7 mouse cellular contexts compared by ENCODE assay signal in genomic region chr2:145167051-145167663, GRCm38 (mm10). TPM values are rescaled to one million over a fixed set of nuclear protein-coding genes. Genes with fewer than 3 reads are reported as not detected.
A peak's percentile ranks its signal among the peaks of the same experiment; 100 is the strongest.
DNase-seq lines count a peak whose midpoint lies in the region; ATAC-seq and TF ChIP-seq lines count a peak whose summit lies in the region.

No protein-coding gene starts in this region.

- peak; percentile 34; the same call in 1 of the 2 replicates for TF ChIP-seq CTCF in bone marrow, adult 2 months (IDR thresholded peaks at IDR 0.05; ENCODE audit: control insufficient read depth, insufficient read depth, low read length)
- TF ChIP-seq CTCF in heart, adult 2 months (IDR thresholded peaks at IDR 0.05): peak; percentile 68

- peak; percentile 82 for ATAC-seq in embryonic facial prominence, embryonic 11.5 days (replicated peaks; ENCODE audit: insufficient number of reproducible peaks, low FRiP score, low TSS enrichment, low read depth)

- H3K27ac ChIP-seq in bone marrow, adult 2 months (ENCODE audit: control insufficient read depth, insufficient read depth, low read depth, low read length, poor library complexity): no peak overlapping the region; the same call in 1 of the 2 replicates
- H3K27ac ChIP-seq in embryonic facial prominence, embryonic 11.5 days (replicated peaks; ENCODE audit: low read depth, low read length): peak overlapping the region; percentile 70
- peak overlapping the region; percentile 41 for H3K27ac ChIP-seq in heart, adult 2 months
- peak overlapping the region; percentile 92 for H3K27ac ChIP-seq in limb, embryonic 10.5 days
- H3K27ac ChIP-seq in midbrain, embryonic 10.5 days (replicated peaks): peak overlapping the region; percentile 96

- TF ChIP-seq EP300 in heart, adult 2 months (IDR thresholded peaks at IDR 0.05; ENCODE audit: insufficient read depth, low read depth, low read length): no peak

- intact Hi-C loops in heart, adult 2 months (cut with DNase I): loop anchor here (2.0 kb wide), 1 partner anchor 124 kb away; no protein-coding TSS in a partner anchor

- TF ChIP-seq POLR2A in bone marrow, adult 2 months (IDR thresholded peaks at IDR 0.05; ENCODE audit: borderline replicate concordance, control insufficient read depth, low read depth, low read length): no peak
- no peak for TF ChIP-seq POLR2A in heart, adult 2 months (IDR thresholded peaks at IDR 0.05; ENCODE audit: insufficient read depth, low read depth, low read length)

- no peaks in the 10 kb centered on the region for H3K79me2 ChIP-seq in heart, adult 2 months (replicated peaks; ENCODE audit: control insufficient read depth, insufficient read depth, low read length)

- peaks cover 4% of the 10 kb centered on the region for H3K4me1 ChIP-seq in bone marrow, adult 2 months (ENCODE audit: control insufficient read depth, insufficient read depth, low read length)
- H3K4me1 ChIP-seq in embryonic facial prominence, embryonic 11.5 days (ENCODE audit: control insufficient read depth, insufficient read depth, low read length): no peaks in the 10 kb centered on the region
- peaks cover 1% of the 10 kb centered on the region; the same call in 1 of the 2 replicates for H3K4me1 ChIP-seq in heart, adult 2 months (ENCODE audit: control insufficient read depth, insufficient read depth, low read length)
- peaks cover 19% of the 10 kb centered on the region for H3K4me1 ChIP-seq in limb, embryonic 10.5 days
- H3K4me1 ChIP-seq in midbrain, embryonic 10.5 days: peaks cover 16% of the 10 kb centered on the region

- WGBS in bone marrow, adult 2 months: under 1% methylated on average over 36 of the region's 38 CpGs
- under 1% methylated on average over 27 of the region's 38 CpGs for WGBS in embryonic facial prominence, embryonic 11.5 days
- under 1% methylated on average over 33 of the region's 38 CpGs for WGBS in heart, adult 2 months
- WGBS in limb, embryonic 10.5 days: under 1% methylated on average over 38 of the region's 38 CpGs
- under 1% methylated on average over 37 of the region's 38 CpGs for WGBS in midbrain, embryonic 10.5 days

- H3K9ac ChIP-seq in embryonic facial prominence, embryonic 11.5 days (replicated peaks; ENCODE audit: low read length): peak overlapping the region; percentile 82
- peak overlapping the region; percentile 56 for H3K9ac ChIP-seq in heart, adult 2 months (ENCODE audit: low read depth, low read length)

- no peaks in the 10 kb centered on the region for H3K9me3 ChIP-seq in embryonic facial prominence, embryonic 11.5 days (replicated peaks; ENCODE audit: control insufficient read depth, low read length)
- no peaks in the 10 kb centered on the region for H3K9me3 ChIP-seq in limb, embryonic 10.5 days (replicated peaks)
- no peaks in the 10 kb centered on the region for H3K9me3 ChIP-seq in midbrain, embryonic 10.5 days (replicated peaks)

- peak overlapping the region; percentile 4 for H3K4me3 ChIP-seq in bone marrow, adult 2 months (replicated peaks; ENCODE audit: control insufficient read depth, low read depth, low read length)
- H3K4me3 ChIP-seq in embryonic facial prominence, embryonic 11.5 days (ENCODE audit: low read depth, low read length): peak overlapping the region; percentile 78
- peak overlapping the region; percentile 51 for H3K4me3 ChIP-seq in heart, adult 2 months
- H3K4me3 ChIP-seq in limb, embryonic 10.5 days: peak overlapping the region; percentile 79
- peak overlapping the region; percentile 84 for H3K4me3 ChIP-seq in midbrain, embryonic 10.5 days

- peak; percentile 77 for DNase-seq in embryonic facial prominence, embryonic 11.5 days (ENCODE audit: low spot score)
- peak; percentile 71 to 72 for DNase-seq in heart, adult 2 months
- DNase-seq in kidney, adult 11 months: peak; percentile 26
- peak; percentile 78 for DNase-seq in limb, embryonic 10.5 days (ENCODE audit: low spot score)
- DNase-seq in midbrain, embryonic 10.5 days (ENCODE audit: low spot score): peak; percentile 79
- DNase-seq in skeletal muscle tissue, adult 2 months (ENCODE audit: low read depth, low spot score): peak; percentile 42

- H3K4me2 ChIP-seq in embryonic facial prominence, embryonic 11.5 days (ENCODE audit: low read depth, low read length): peak overlapping the region; percentile 91

- no peaks in the 10 kb centered on the region for H3K36me3 ChIP-seq in embryonic facial prominence, embryonic 11.5 days (replicated peaks; ENCODE audit: control insufficient read depth, insufficient read depth, low read depth, low read length)
- H3K36me3 ChIP-seq in heart, adult 2 months (ENCODE audit: control insufficient read depth, insufficient read depth, low read length): no peaks in the 10 kb centered on the region
- no peaks in the 10 kb centered on the region for H3K36me3 ChIP-seq in limb, embryonic 10.5 days
- no peaks in the 10 kb centered on the region for H3K36me3 ChIP-seq in midbrain, embryonic 10.5 days

- H3K27me3 ChIP-seq in embryonic facial prominence, embryonic 11.5 days (ENCODE audit: control insufficient read depth, insufficient read depth, low read length): no peaks in the 10 kb centered on the region; the same call in 1 of the 2 replicates
- peaks cover 2% of the 10 kb centered on the region; the same call in 1 of the 2 replicates for H3K27me3 ChIP-seq in heart, adult 2 months (ENCODE audit: control insufficient read depth, insufficient read depth, low read length)
- peaks cover 25% of the 10 kb centered on the region; the same call in 1 of the 2 replicates for H3K27me3 ChIP-seq in limb, embryonic 10.5 days (ENCODE audit: low read depth, poor library complexity, severe bottlenecking)
- peaks cover 19% of the 10 kb centered on the region for H3K27me3 ChIP-seq in midbrain, embryonic 10.5 days (ENCODE audit: low read depth, poor library complexity, severe bottlenecking)

RNA-seq across cellular contexts. Expression of gene Slc24a3, which starts 0.4 kb away (rescaled TPM):
- polyA plus RNA-seq in bone marrow, adult 2 months (2011; ENCODE audit: insufficient read depth, insufficient read length, low replicate concordance, missing spikeins): 2.6 and 3.2 TPM in 2 replicates
- polyA plus RNA-seq in embryonic facial prominence, embryonic 11.5 days (2014; fragmentation: Nextera tagmentation; extraction: Ambion mirVana): 0.67 and 1.6 TPM in 2 replicates
- 1 to 10 TPM; 2.7 to 2.8 TPM for total RNA-seq in heart, adult 2 months (2021)
- 3.3 and 3.6 TPM in 2 replicates for polyA plus RNA-seq in heart, adult 2 months (2012; rRNA removed)
- polyA plus RNA-seq in limb, embryonic 10.5 days (2016; fragmentation: Nextera tagmentation; extraction: Ambion mirVana): 0.41 and 0.45 TPM in 2 replicates
- 0.64 and 1.0 TPM in 2 replicates for polyA plus RNA-seq in midbrain, embryonic 10.5 days (2016; fragmentation: Nextera tagmentation; extraction: Ambion mirVana)

Comparison
In these comparisons a context has a peak if more than half of its experiments do, and no peak if none do; other contexts are left out.
1. H3K4me3 ChIP-seq: peak in every context shown above with its lines; median percentile 84 in midbrain, embryonic 10.5 days; 79 in limb, embryonic 10.5 days; 78 in embryonic facial prominence, embryonic 11.5 days; 51 in heart, adult 2 months; 4 in bone marrow, adult 2 months.
2. DNase-seq: peak in every context shown above with its lines; median percentile 79 in midbrain, embryonic 10.5 days; 78 in limb, embryonic 10.5 days; 77 in embryonic facial prominence, embryonic 11.5 days; 72 in heart, adult 2 months; 42 in skeletal muscle tissue, adult 2 months; 26 in kidney, adult 11 months.